Mouse (Mus musculus) lung, postnatal 0 days (tissue): ENCODE measurements at regions not wholly inside any gene's neighbourhood (a gene's known extent, or its start where the extent isn't known, plus 50 kb on each side); places are given as distances from the start of the nearest gene placed in this dataset.

Experiments
- CTCF ChIP-seq: IDR thresholded peaks from 2 replicates; pipeline ENCODE4 v1.5.1; 2016; ENCODE audit warnings: antibody characterized with exemption, mild to moderate bottlenecking
- EP300 ChIP-seq: IDR thresholded peaks from 2 replicates; pipeline ENCODE4 v1.6.1; 2016; ENCODE audit warnings: antibody characterized with exemption, mild to moderate bottlenecking, control low read depth

GRCm38 (mm10) chrX:133752232-133752631 is 63.4 kb upstream of the Pcdh19 start:
- TF ChIP-seq EP300: no peak
- TF ChIP-seq CTCF: no peak
